Mouse (Mus musculus) spleen, adult 18-20 months (tissue): ENCODE data around the gene Rbfox3.

Source experiments
- DNase-seq, 2 experiments: peaks; one replicate each; pipeline ENCODE4 v3.0.0; 2022; ENCODE audit warnings: mixed read lengths in 2 of 2

Rbfox3 gene

DNA sequence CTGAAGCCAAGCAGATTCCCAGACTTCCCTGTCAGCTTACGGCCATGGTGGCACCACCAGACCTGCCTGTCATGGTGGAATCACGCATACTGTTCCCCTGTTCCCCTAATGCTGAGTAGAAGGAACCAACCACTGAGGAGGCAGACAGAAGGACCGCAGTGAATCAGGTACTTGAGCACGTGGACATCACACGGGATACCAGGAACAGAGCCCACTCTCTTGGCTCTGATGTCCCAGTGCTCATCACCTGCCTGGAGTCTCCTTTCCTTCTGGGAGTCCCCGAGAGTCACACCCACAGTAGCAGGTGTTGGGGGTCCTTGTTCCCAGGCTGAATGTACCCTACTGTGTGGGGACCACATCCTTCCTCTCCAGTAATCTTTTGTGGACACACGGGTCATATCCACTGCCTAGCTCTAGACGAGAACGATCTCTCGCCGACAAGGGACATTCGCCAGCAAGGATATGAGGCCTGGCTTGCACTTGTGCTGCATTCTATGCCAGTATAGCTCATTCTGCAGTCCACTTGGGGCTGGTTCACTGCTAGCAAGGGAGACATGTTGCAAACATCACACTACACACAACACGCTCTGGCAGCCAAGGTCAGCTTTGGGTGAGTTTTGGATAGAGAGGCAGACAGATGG, 32.7 kb downstream of the Rbfox3 start:
- DNase-seq = no peak

DNA sequence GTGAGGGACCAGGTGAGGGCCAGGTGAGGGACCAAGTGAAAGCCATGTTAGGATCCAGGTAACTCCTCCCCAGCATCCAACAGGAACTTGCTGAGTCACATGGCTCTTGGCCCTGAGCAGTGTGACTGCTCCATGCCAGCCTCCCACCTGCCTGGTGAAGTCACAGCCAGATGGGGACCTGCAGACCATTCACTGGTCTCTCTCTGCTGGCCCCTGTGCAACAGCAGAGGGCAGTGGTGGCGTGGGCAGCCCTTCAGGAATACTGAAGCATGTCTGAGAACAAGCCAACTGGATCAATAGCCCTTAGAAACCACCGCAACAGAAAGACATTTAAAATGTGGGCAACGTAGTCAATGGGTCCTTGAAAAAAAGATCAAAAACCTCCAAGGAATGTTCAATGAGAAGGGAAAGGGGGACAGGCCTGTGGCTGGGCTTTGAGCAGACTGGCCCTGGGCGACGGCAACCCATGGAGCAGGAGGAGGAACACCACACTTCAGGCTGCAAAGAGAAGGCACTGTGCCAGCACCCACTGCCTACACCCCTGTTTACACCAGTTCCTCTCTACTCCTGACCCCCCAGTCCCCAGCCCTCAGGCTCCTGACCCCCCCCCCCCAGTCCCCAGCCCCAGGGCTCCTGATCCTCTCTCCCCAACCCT, 36.0 kb downstream of the Rbfox3 start:
- DNase-seq = no peak

DNA sequence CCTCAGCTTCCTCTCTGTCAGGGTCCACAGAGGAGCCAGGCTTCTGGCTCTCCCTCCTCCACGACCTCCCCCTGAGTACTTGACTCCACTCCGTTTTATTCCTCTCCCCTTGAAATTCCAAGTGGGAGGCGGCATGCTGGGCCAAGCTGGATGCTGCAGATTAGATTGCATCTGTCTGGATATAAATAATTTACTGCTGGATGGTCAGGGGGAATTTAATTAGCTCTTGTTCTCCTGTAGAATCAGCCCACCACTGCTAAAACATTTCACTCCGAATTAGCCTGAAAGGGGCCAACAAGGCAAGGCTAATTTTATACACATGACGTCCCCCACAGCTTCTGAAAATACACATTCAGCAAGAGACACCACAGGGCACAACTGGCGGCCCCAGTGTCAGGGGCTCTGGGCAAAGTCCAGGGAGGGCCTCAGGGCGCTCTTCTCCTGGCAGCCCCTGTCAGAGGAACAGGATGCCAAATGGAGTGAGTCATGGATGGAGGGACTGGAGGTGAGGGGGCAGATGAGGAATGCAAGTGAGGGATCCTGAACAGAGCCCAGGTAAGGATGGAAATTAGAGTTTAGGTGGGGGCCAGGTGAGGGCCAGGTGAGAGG, 36.8 kb downstream of the Rbfox3 start:
- no peak for DNase-seq

DNA sequence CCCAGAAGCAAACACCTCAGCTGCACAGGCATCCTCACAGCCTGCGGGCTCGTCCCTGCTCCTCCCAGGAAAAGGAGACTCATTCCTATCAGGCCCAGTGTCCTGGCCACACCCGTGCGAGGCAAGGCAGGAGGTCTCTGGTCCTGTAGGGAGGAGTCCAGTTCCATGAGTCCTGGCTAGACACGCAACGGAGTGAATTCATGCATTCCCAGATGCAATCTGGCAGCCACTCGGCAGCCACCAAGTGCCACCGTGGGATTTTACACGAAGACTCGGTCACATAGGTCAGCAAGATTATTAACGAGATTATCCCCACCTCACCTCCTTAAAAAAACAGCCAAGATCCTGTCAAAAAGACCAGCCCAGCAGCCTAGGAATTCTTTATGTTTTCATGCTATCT, 37.4 kb downstream of the Rbfox3 start:
- DNase-seq = no peak

DNA sequence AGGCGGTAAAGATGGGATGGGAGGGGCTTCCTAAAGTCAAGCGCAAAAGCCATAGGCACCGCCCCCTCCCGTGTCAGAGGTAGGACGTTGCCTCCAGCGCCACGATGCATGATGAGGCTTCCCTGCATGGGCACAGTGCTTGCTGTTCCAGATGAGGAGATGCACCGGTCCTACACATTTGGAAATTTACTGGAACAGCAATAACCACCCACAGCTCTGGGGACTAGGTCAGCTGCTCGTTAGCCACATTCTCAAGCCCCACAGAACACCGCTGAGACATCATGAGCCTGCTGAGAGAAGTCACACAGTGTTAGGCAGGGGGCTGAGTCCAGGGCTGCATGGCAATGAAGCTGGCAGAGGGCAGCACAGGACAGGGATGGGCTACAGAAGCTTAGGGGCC, 39.9 kb downstream of the Rbfox3 start:
- no peak for DNase-seq

DNA sequence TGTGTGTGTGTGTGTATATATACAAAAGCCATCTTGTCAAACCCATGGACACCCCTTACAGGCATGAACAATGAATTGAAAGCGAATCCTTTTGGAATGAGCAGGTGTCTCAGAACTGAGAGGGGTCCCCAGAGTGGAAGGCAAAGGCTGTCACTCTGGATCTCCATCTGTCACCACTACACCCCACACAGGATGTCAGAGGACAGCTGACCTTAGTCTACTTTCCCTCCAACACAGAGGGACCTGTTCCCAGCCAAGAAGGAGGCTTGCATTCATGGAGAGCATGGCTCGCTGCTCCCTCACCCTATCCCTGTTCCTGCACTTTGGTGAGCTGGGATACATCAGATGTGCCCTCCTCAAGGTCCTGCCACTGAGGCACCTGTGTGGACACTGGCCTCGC, 48.0 kb downstream of the Rbfox3 start:
- DNase-seq = no peak

DNA sequence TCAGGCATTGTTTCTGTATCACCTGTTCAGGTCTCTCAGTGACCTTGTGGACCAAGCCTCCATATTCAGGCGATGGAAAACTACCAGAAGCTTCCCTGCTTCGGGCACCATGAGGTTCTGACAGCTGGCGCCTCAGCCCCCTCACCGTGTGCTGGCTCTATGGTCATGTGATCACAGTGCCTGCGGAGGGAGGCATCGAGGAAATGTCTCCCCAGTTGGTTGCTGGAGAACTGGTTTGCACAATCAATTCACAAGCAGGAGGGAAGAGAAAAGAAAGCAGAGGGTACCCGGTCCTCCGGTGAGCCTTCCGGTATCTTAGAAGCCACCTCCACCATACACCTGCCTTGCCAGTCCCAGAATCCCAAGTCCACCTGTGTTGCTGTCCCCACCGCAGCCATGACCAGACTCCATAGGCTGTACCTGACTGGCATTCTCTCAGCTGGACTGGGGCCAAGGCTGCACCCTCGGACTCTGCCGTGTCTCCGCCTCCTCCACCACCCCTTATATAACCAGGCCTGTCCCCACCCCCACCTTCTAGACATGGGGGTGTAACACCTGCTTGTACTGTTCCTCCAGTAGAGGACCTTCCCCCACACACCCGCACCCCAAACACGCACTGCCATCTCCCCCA, 49.5 kb downstream of the Rbfox3 start:
- no peak for DNase-seq

DNA sequence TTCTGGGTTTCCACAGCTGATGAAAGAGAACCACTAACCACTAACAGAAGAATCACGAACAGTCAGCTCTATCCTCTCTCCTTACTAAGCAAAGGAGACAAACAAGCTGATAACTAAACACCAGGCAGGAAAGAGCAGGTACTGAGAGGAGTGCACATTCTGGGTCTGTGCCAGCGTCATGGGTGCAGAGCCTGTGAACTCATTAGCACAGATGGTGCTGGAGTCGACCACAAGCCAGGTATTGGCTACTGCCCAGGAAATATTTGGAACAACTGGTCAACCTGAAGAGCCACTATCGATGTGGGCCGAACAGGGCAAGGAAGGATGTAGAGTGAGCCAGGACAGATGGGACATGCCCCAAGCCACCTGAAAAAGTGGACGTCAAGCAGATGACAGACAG, 50.2 kb downstream of the Rbfox3 start:
- no peak for DNase-seq

DNA sequence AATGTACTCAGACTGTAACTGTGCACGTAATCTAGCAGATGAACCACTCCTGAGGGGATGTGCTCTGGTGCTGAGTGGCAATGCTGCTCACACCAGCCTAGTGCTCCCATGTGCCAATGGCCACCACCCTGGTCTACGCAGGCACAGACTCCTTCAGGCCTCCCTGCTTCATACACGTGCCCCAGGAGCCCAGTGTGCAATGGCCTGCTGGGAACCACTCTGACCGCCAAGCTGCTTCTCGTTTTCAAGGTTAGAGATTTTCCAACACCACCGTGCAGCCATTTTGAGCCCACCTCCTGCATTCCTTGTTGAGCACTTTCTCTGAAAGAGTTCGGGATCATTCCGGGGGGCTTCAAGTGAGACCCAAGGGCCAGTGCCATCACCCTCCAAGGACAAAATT, 50.6 kb downstream of the Rbfox3 start:
- DNase-seq = no peak

DNA sequence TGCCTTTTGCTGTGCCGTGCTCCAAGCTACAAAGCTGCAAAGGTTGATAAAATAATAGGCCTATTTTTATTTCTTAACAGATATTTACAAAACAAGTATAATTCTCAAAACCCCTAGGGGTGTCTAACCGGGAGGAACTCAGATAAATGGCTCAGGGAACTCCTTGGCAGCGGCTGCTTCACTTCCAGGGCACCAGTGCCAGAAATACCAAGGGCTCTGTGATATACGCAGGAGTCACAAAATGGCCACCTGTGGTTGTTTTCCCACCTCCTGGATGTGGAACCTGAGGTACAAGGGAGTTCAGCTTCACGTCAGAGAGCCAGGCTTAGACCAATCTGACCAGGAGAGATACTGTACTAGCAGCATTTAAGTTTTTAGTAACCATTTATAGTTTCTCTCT, 51.6 kb downstream of the Rbfox3 start:
- no peak for DNase-seq

DNA sequence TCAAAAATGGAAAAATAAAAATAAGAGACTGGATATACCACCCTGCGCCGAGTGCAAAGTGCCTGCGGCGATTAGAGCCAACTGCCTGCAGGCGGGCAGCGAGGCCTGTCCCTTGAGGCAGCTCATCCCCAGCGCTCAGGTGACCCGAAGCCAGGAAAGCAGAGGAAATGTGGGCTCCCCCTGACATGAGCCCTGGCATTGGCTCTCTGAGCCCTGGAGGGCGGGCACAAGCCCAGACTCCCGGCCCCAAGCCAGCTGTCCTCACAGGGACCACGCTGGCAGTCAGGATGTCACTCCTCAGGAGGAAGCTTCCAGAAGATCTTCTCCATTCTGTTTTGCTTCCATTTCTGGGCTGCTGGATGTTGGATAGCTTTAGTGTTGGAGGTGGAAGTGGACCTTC, 53.1 kb downstream of the Rbfox3 start:
- no peak for DNase-seq

DNA sequence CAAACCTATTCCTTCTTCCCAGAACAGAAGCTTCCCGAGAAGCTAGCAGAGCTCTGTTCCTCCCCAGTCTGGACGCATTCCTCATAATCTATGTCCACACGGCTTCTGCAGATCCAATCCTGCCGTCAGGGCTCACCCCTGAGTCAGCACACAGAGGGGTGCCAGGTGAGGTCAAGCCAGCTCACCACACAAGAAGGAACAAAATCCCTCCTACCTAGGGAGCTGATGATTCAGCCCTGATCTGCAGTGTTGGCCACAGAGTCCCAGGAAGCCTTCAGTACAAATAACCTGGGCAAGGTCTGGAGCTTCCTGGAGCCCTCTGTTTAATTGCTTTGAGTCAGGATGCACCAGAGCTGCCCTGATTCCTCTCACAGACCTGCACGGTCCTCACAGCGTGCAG, 60.0 kb downstream of the Rbfox3 start:
- DNase-seq = no peak

DNA sequence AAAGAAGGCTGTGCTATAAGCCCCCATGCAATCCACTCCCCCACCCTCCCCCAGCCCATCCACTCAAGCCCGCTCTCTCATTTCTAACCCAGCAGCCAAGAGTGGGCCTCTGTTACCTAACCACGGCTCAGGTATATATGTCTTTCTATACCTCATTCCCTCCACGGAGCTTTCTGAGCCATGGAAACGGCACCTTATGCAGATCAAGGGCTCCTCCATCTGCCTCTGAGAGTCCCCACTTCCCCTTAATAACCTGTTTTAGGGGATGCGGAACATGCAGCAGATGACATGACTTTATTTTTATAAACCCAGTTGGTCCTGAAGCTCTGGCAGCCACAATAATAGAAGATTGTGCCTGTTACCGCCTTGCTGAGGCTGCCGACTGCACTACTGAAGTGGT, 63.4 kb downstream of the Rbfox3 start:
- no peak for DNase-seq

DNA sequence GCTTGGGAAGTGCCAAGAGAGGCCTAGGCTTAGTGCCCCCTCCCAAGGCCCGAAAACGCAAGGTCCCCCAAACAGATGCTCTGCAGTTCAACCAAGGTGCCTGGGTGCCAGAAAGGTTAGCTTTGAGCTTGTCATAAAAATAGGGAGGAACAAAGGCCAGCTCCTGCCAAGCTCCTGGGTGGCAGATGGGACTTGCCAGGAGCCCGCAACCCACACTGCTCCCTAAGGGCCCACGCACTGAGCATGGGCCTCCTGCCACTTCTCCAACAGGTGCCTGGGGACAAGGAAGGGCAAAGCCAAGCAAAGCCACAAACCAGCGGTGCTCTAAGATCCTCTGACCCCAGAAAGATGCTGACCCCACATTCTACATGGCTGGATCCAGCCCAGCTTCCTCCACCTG, 70.4 kb downstream of the Rbfox3 start:
- no peak for DNase-seq

DNA sequence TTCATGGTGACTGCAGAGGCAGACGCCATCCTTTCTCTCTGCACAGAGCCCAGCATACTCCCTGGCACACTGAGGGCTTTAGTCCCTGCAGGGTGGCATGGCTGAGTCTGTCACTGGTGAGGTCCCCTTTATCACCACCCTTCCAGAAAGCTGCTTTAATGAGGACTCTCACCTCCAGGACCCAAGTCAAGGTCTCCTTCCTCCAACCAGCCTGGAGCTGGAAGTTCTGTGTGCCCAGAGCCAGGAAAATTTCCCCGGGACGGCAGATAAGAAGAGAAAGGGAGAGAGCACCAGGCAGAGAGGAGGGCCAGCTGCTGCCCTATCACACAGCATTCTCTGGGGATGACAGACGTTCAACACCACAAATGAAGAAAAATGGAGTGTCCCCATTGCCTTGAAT, 73.2 kb downstream of the Rbfox3 start:
- DNase-seq = no peak

DNA sequence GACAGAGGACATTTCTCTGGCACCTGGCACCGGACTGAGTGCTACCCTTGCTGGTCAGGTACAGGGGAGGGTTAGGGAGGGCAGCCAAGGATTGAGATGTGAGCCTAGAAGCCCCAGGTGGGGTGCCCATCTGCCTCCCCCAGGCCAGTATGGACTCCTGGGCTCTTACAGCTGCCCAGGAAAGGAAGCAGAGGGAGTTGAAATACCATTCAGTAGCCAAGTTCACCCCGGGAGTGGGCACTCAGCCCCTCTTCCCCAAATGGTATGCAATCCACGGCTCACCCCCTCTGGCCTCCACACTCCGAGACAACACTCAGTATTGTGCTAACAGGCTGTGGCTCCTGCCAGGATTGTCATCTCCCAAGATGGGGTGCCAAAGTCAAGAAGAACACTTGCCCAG, 74.5 kb downstream of the Rbfox3 start:
- DNase-seq = no peak

DNA sequence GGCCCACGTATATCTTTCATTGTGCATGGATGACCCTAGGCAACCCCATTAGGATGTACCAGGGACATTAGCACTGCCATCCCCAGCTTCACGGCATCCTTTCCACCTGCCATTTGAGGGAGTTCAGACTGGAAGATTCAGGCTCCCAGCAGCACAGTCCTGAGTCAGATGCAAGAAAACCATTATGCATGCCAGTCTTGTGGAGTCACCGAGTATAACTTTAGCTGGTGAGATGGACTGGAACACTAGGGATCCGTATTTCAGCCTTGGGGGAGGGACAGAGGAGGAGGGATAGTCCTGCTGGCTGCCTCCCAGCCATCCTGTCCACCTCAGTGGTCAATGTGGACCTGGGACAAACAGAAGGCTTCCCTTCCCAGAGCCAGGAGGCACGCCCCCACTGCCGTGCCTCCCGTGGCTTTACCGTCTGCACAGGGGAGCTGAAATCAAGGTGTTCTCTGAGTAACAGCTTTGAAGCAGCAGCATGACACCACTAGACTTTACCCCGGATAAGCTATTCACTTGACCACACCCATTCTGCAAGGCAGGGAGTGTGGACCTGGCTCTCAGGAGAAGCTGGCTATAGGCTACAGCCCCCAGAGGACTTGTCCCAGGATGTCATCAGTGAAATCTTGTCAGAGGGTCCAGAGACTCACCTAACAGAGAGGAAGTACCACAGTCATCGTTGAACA, 78.5 kb downstream of the Rbfox3 start:
- no peak for DNase-seq

DNA sequence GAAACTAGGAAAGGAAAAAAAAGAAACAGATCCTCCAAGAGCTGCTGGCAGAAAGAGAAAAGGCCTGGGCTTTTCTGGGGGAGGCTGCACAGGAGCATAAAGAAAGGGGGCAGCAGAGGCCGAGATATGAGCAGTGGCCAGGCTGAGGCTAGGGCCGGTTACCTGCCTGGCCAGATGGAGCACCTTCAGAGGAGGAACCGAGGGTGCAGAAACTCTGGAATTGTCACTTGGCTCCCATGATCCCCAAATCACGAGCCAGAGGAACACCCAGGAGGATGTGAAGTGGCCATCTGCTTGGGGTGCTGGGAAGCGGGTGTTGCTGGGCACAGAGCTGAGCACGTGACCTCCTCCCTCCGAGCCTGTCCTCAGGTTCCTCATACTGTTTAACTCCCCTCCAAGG, 79.7 kb downstream of the Rbfox3 start:
- DNase-seq = no peak

DNA sequence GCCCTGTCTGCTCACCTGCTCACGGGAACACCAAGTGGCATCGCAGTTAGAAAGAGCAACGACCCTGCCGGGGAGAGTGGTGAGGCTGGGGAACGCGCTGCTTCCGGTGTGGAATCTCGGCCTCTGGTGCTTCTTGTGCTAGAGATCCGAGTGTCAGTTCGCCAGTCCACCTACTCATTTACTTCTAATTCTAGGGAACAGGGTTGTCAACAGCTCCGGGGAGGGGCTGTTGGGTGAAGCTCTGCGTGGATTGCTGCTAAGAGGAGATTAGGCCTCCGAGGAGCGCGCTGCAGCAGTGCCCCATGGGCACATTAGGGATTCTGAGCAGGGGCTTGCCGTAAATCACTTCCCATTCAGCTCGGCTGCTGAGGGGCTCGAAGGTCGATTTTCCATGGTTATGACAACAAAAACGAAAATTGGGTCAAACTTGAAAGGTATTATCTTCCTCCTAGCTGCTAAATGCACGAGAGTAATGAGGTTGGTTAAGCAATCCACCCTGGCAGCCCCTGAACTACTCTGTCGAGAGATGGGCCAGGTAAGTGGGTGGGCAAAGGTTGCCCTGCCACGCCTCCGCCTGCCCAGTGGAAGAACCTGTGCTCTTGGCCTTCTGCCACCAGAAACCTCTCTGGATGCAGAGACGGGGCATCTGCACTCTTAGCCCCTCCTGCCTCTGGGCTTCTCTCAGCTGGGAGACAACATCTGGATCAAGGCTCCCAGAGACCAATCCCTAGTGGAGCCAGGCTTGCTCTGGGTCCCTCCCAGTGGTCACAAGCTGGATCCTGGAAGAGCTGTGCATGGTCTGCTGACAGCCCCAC, 85.9 kb downstream of the Rbfox3 start:
- no peak for DNase-seq

DNA sequence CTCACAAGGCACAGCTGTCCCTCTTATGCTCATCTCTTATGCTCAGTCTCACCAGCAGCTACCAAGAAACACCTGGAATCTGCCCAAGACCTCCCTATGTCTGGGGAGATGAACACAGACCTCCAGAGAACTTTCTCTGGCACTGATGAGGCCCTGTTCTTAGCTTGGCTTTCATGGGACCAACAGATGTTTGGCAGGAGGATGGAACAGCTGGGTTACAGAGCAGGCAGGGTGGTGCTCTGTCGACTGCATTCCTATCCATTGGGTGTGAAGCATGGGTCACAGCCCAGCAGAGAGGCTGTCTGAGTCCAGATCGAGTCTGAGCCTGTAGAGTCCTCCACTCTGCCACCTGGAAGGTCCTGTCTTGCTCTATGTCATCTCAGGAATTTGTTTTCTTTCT, 90.0 kb downstream of the Rbfox3 start:
- DNase-seq = no peak

DNA sequence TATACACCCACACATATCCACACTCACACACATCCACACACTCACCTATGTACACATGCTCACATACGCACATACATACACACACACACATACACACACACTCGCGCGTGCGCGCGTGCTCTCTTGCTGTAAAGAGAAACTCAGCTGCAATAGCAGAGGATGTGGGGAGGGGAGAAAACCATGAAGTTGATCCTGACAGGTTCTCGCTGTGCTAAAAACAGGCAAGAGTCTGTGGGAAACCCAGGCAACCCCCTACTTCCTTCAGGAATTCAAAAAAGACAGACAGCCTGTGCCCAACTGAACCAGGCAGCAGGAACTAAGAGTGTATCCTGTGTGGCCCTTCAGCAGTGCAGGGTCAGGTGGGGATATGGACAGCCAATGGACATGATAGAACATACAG, 92.9 kb downstream of the Rbfox3 start:
- no peak for DNase-seq

DNA sequence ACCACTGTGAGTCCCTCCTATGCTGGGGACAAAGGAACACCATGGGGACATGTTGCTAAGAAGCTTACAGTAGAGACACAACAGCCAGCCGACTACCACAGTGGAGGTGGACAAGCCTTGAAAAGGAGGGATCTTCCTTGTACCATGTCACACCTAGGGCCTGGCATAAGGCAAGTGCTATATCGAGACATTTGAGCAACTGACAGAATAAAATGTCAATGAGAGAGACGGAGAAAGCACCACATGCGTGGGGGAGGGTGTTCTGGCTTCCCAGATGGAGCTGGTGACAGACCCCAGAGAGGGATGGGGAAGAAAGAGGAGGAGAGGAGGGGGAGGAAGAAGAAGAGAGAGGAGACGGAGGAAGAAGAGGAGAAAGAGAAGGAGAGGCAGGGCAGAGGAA, 96.3 kb downstream of the Rbfox3 start:
- DNase-seq = no peak

DNA sequence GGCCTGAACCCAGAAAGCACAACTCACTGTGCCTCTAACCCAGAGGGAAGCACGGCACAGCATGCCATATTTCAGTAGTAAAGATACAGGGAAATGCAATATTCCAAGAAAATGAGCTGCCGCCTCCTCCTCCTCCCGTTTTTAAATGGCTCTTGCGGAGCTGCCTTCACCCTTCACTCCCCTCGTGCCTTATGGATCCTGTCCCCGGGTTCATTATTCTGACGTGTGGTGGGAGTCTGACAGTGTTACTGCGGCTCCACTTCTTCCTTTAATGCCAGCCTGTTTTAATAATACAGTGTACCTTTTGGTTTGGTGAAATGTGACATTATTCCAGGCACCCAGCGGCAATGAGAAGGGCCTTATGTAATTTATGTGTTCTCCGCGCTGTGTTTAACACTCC, 97.5 kb downstream of the Rbfox3 start:
- DNase-seq = no peak
